Mouse (Mus musculus): ENCODE data around the gene Barx2. TPM values are rescaled to one million over a fixed set of nuclear protein-coding genes. Genes with fewer than 3 reads are reported as not detected.

Gene Barx2
- polyA plus RNA-seq, 1 experiment, result not detected

- 64% methylated on average over 8 of the region's 8 CpGs for WGBS
- no peaks in the 10 kb centered on the region for H3K4me1 ChIP-seq (ENCODE audit: control insufficient read depth, insufficient read depth, insufficient read length)
- TF ChIP-seq CTCF (IDR thresholded peaks at IDR 0.05; ENCODE audit: extremely low read depth, insufficient read depth, insufficient read length, insufficient replicate concordance) (no peak), POLR2A (IDR thresholded peaks at IDR 0.05; ENCODE audit: low read depth, low read length) (no peak)
- H3K4me3 ChIP-seq (ENCODE audit: extremely low read depth, insufficient read depth, insufficient read length), result no peak overlapping the region
- no peaks in the 10 kb centered on the region for H3K36me3 ChIP-seq (ENCODE audit: control insufficient read depth, insufficient read depth, low read length)
- H3K27me3 ChIP-seq (ENCODE audit: control insufficient read depth, insufficient read depth, low read length), result no peaks in the 10 kb centered on the region
- DNase-seq (ENCODE audit: low read depth in 1 of 2, low spot score in 2 of 2), result no peak
- no peak overlapping the region for H3K27ac ChIP-seq (ENCODE audit: insufficient read depth, low read length)
Measured at GRCm38 (mm10) chr9:31851710-31852109, 61.6 kb downstream of the Barx2 start.

DNA sequence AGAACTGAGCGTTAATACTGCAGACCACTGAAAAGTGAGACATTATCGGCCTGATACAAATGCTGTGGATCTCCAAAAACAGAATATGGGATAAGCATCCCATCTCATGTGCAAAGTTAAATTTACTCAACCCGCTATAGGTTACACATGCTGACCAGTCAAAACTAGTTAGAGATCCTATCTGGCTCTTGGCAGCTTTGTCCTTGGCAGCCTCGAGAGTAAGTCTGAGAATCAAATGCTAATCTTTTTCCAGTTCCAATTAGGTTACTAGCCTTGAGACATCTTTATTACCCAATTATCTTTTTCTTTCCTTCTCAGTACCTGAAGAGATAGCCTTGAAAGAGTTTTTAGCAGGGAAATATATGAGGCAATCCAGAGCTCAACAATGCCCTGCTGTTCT, 62.6 kb downstream of the Barx2 start:
- Histone ChIP-seq H3K27me3 (ENCODE audit: control insufficient read depth, insufficient read depth, low read length) (no peaks in the 10 kb centered on the region), H3K27ac (ENCODE audit: insufficient read depth, low read length) (no peak overlapping the region), H3K36me3 (ENCODE audit: control insufficient read depth, insufficient read depth, low read length) (no peaks in the 10 kb centered on the region), H3K4me1 (ENCODE audit: control insufficient read depth, insufficient read depth, insufficient read length) (no peaks in the 10 kb centered on the region), H3K4me3 (ENCODE audit: extremely low read depth, insufficient read depth, insufficient read length) (no peak overlapping the region)
- TF ChIP-seq CTCF (IDR thresholded peaks at IDR 0.05; ENCODE audit: extremely low read depth, insufficient read depth, insufficient read length, insufficient replicate concordance) (no peak), POLR2A (IDR thresholded peaks at IDR 0.05; ENCODE audit: low read depth, low read length) (no peak)
- no peak for DNase-seq (ENCODE audit: low read depth in 1 of 2, low spot score in 2 of 2)
- 90% methylated on average over 4 of the region's 4 CpGs for WGBS

- no peaks in the 10 kb centered on the region for H3K27me3 ChIP-seq (ENCODE audit: control insufficient read depth, insufficient read depth, low read length)
- H3K4me3 ChIP-seq (ENCODE audit: extremely low read depth, insufficient read depth, insufficient read length), result no peak overlapping the region
- TF ChIP-seq CTCF (IDR thresholded peaks at IDR 0.05; ENCODE audit: extremely low read depth, insufficient read depth, insufficient read length, insufficient replicate concordance) (no peak), POLR2A (IDR thresholded peaks at IDR 0.05; ENCODE audit: low read depth, low read length) (no peak)
- 87% methylated on average over 7 of the region's 7 CpGs for WGBS
- H3K4me1 ChIP-seq (ENCODE audit: control insufficient read depth, insufficient read depth, insufficient read length), result no peaks in the 10 kb centered on the region
- no peak overlapping the region for H3K27ac ChIP-seq (ENCODE audit: insufficient read depth, low read length)
- no peak for DNase-seq (ENCODE audit: low read depth in 1 of 2, low spot score in 2 of 2)
- no peaks in the 10 kb centered on the region for H3K36me3 ChIP-seq (ENCODE audit: control insufficient read depth, insufficient read depth, low read length)
Measured at GRCm38 (mm10) chr9:31849387-31849786, 63.9 kb downstream of the Barx2 start.

DNA sequence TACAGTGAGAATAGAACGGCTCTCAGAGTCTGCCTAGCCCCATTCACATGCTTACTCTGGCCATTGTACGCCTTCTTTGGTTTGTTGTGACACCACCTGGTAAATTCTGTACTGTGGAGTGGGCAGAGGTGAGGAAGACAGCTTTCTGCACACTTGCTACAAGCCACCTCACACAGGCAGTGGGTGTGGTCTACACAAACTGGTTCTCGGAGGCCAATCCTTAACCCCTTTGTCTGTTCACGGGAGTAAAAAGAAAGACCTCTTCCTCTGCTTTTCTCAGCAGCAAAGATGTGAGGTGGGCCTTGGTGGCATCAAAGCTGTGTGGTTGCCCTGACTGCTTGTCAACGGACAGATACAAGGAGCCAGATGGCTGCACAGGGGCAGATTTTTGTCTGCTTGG, 68.6 kb downstream of the Barx2 start:
- H3K4me3 ChIP-seq (ENCODE audit: extremely low read depth, insufficient read depth, insufficient read length), result no peak overlapping the region
- TF ChIP-seq CTCF (IDR thresholded peaks at IDR 0.05; ENCODE audit: extremely low read depth, insufficient read depth, insufficient read length, insufficient replicate concordance) (no peak), POLR2A (IDR thresholded peaks at IDR 0.05; ENCODE audit: low read depth, low read length) (no peak)
- no peaks in the 10 kb centered on the region for H3K27me3 ChIP-seq (ENCODE audit: control insufficient read depth, insufficient read depth, low read length)
- peaks cover 6% of the 10 kb centered on the region; the same call in 1 of the 2 replicates for H3K4me1 ChIP-seq (ENCODE audit: control insufficient read depth, insufficient read depth, insufficient read length)
- H3K27ac ChIP-seq (ENCODE audit: insufficient read depth, low read length), result no peak overlapping the region
- 72% methylated on average over 5 of the region's 5 CpGs for WGBS
- DNase-seq (ENCODE audit: low read depth in 1 of 2, low spot score in 2 of 2), result no peak
- no peaks in the 10 kb centered on the region for H3K36me3 ChIP-seq (ENCODE audit: control insufficient read depth, insufficient read depth, low read length)

GRCm38 (mm10) chr9:31841108-31841815, 72.0 kb downstream of the Barx2 start:
- TF ChIP-seq POLR2A (IDR thresholded peaks at IDR 0.05; ENCODE audit: low read depth, low read length) (no peak), CTCF (IDR thresholded peaks at IDR 0.05; ENCODE audit: extremely low read depth, insufficient read depth, insufficient read length, insufficient replicate concordance) (no peak)
- Histone ChIP-seq H3K4me3 (ENCODE audit: extremely low read depth, insufficient read depth, insufficient read length) (peak overlapping the region; percentile 33; the same call in 1 of the 2 replicates), H3K36me3 (ENCODE audit: control insufficient read depth, insufficient read depth, low read length) (no peaks in the 10 kb centered on the region), H3K4me1 (ENCODE audit: control insufficient read depth, insufficient read depth, insufficient read length) (peaks cover 6% of the 10 kb centered on the region; the same call in 1 of the 2 replicates), H3K27me3 (ENCODE audit: control insufficient read depth, insufficient read depth, low read length) (no peaks in the 10 kb centered on the region), H3K27ac (ENCODE audit: insufficient read depth, low read length) (no peak overlapping the region)
- peak; percentile 7 to 26 for DNase-seq (ENCODE audit: low read depth in 1 of 2, low spot score in 2 of 2)
- 29% methylated on average over 10 of the region's 10 CpGs for WGBS

DNA sequence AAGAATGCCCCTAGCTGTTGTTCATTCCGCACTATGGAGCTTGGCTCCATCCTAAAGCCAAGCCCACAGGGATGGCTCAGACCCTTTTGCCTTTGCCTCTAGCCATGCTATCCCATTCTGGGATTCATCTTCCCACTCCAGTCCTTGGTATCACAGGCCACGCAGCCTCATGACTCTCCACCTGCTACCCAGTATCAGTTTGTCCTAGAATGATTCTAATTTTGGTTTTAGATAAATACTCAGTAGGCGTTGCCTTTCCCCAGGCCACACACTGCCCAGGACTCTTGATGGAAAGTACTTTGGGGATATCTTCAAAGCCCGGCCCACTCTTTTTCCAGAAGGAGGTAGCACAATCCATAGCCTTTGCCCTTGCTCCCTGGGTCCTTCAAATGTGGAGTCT, 72.7 kb downstream of the Barx2 start:
- no peak overlapping the region for H3K27ac ChIP-seq (ENCODE audit: insufficient read depth, low read length)
- peaks cover 6% of the 10 kb centered on the region; the same call in 1 of the 2 replicates for H3K4me1 ChIP-seq (ENCODE audit: control insufficient read depth, insufficient read depth, insufficient read length)
- WGBS, result 90% methylated on average over 4 of the region's 4 CpGs
- DNase-seq (ENCODE audit: low read depth in 1 of 2, low spot score in 2 of 2), result no peak
- TF ChIP-seq CTCF (IDR thresholded peaks at IDR 0.05; ENCODE audit: extremely low read depth, insufficient read depth, insufficient read length, insufficient replicate concordance), result no peak
- TF ChIP-seq POLR2A (IDR thresholded peaks at IDR 0.05; ENCODE audit: low read depth, low read length), result no peak
- no peak overlapping the region for H3K4me3 ChIP-seq (ENCODE audit: extremely low read depth, insufficient read depth, insufficient read length)
- no peaks in the 10 kb centered on the region for H3K27me3 ChIP-seq (ENCODE audit: control insufficient read depth, insufficient read depth, low read length)
- H3K36me3 ChIP-seq (ENCODE audit: control insufficient read depth, insufficient read depth, low read length), result no peaks in the 10 kb centered on the region

DNA sequence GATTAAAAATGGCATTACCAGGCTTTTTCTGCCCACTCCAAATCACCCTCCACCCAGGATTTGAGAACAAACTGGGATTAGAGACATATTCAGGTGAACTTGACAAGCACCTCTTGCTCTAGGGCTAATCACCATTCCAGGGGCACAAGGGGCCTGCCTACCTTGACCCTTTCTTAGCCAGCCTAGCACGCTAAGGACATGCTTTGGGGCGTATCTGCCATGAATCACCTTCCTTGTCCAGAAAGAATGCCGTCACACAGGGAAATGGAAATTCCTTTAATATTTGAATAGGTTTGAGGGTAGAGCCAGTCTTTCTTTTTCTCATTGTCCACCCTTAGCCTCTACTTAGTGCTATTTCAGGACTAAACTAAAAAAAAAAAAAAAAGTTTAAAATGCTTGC, 73.2 kb downstream of the Barx2 start:
- no peak overlapping the region for H3K27ac ChIP-seq (ENCODE audit: insufficient read depth, low read length)
- peaks cover 6% of the 10 kb centered on the region; the same call in 1 of the 2 replicates for H3K4me1 ChIP-seq (ENCODE audit: control insufficient read depth, insufficient read depth, insufficient read length)
- no peak overlapping the region for H3K4me3 ChIP-seq (ENCODE audit: extremely low read depth, insufficient read depth, insufficient read length)
- 95% methylated on average over 3 of the region's 3 CpGs for WGBS
- no peaks in the 10 kb centered on the region for H3K36me3 ChIP-seq (ENCODE audit: control insufficient read depth, insufficient read depth, low read length)
- no peak for TF ChIP-seq POLR2A (IDR thresholded peaks at IDR 0.05; ENCODE audit: low read depth, low read length)
- no peak for TF ChIP-seq CTCF (IDR thresholded peaks at IDR 0.05; ENCODE audit: extremely low read depth, insufficient read depth, insufficient read length, insufficient replicate concordance)
- DNase-seq (ENCODE audit: low read depth in 1 of 2, low spot score in 2 of 2), result no peak
- no peaks in the 10 kb centered on the region for H3K27me3 ChIP-seq (ENCODE audit: control insufficient read depth, insufficient read depth, low read length)

Data from spleen, adult 2 months (tissue).